Mouse (Mus musculus) spleen, adult 2 months (tissue): ENCODE measurements around the gene Tmem221. TPM values are rescaled to one million over a fixed set of nuclear protein-coding genes. Genes with fewer than 3 reads are reported as not detected.
A peak's percentile ranks its signal among the peaks of the same experiment; 100 is the strongest.

Source experiments
- DNase-seq, 2 experiments: peaks; one replicate each; pipeline versions ENCODE4 v3.0.0 to v3.0.0-alpha.2; 2012 to 2021; ENCODE audit warnings: low spot score in 2 of 2, low read depth in 1 of 2
- H3K27ac ChIP-seq: fragments of 200-500 bp; 2 replicates; pipeline ENCODE4 v1.5.1; 2012; ENCODE audit warnings: low read length, inconsistent platforms; ENCODE audit not compliant: insufficient read depth
- H3K27me3 ChIP-seq: fragments of 200-500 bp; 2 replicates; pipeline ENCODE4 v1.6.1; 2012; ENCODE audit warnings: mild to moderate bottlenecking, moderate library complexity, low read length, inconsistent platforms; ENCODE audit not compliant: control insufficient read depth, insufficient read depth
- H3K36me3 ChIP-seq: fragments of 200-500 bp; 2 replicates; pipeline ENCODE4 v1.6.1; 2012; ENCODE audit warnings: mild to moderate bottlenecking, low read length, inconsistent platforms; ENCODE audit not compliant: control insufficient read depth, insufficient read depth
- H3K4me1 ChIP-seq: fragments of 200-500 bp; 2 replicates; pipeline ENCODE4 v1.6.1; 2011; ENCODE audit warnings: inconsistent platforms; ENCODE audit not compliant: control insufficient read depth, insufficient read depth, insufficient read length
- H3K4me3 ChIP-seq: fragments of 200-500 bp; 2 replicates; pipeline ENCODE4 v1.5.1; 2011; ENCODE audit warnings: mild to moderate bottlenecking, inconsistent platforms; ENCODE audit not compliant: insufficient read depth, insufficient read length; ENCODE audit errors: extremely low read depth
- CTCF ChIP-seq: fragments of 200-500 bp; IDR thresholded peaks from 2 replicates; pipeline ENCODE4 v1.5.1; 2011; ENCODE audit warnings: mild to moderate bottlenecking, inconsistent platforms; ENCODE audit not compliant: insufficient read depth, insufficient read length, insufficient replicate concordance; ENCODE audit errors: extremely low read depth
- POLR2A ChIP-seq: fragments of 200-500 bp; IDR thresholded peaks from 2 replicates; pipeline ENCODE4 v1.6.1; 2011; ENCODE audit warnings: low read depth, low read length, inconsistent platforms
- WGBS: fragments of 180-500 bp; shearing (Covaris S2); methylation state at CpG from one replicate; pipeline ENCODE4 v1.1.7; 2018; 5-methylcytosine and 5-hydroxymethylcytosine counted together
- polyA plus RNA-seq: library from polyadenylated mRNA; depleted of rRNA; stranded (reverse); fragments of >200 nt; gene quantifications from 2 replicates; pipeline ENCODE4 v1.2.3, GENCODE M21; 2012

The Tmem221 gene
- polyA plus RNA-seq, 1 experiment, result 8.5 TPM

- H3K27me3 ChIP-seq, result no peaks in the 10 kb centered on the region
- no peaks in the 10 kb centered on the region for H3K36me3 ChIP-seq
- no peak overlapping the region for H3K27ac ChIP-seq
- WGBS, result 32% methylated on average over 14 of the region's 15 CpGs
- DNase-seq, result no peak
- no peaks in the 10 kb centered on the region for H3K4me1 ChIP-seq
- TF ChIP-seq POLR2A (no peak), CTCF (no peak)
- no peak overlapping the region for H3K4me3 ChIP-seq
These were observed 45.5 kb downstream of the Tmem221 start for GRCm38 (mm10) chr8:71513018-71513754.

- peak within 1 kb of the TSS; percentile 23; the same call in 1 of the 2 replicates for H3K4me3 ChIP-seq
- no peaks in the 10 kb centered on the region; the same call in 1 of the 2 replicates for H3K4me1 ChIP-seq
- no peaks in the 10 kb centered on the region for H3K27me3 ChIP-seq
- 6% methylated on average over 14 of the region's 14 CpGs for WGBS
- no peak for TF ChIP-seq CTCF
- no peak for TF ChIP-seq POLR2A
- no peak for DNase-seq
- no peaks in the 10 kb centered on the region for H3K36me3 ChIP-seq
- peak within 1 kb of the TSS; percentile 1; the same call in 1 of the 2 replicates for H3K27ac ChIP-seq
These were observed 47.0 kb downstream of the Tmem221 start, which contains the start of gene Plvap for GRCm38 (mm10) chr8:71511644-71512043. Gene Plvap, minus strand, starts transcription at chr8:71511752.

GRCm38 (mm10) chr8:71509316-71509715 is 49.4 kb downstream of the Tmem221 start:
- no peak for DNase-seq
- no peak for TF ChIP-seq POLR2A
- no peak for TF ChIP-seq CTCF
- Histone ChIP-seq H3K4me3 (peak overlapping the region; percentile 7; the same call in 1 of the 2 replicates), H3K27ac (0 out of 2 replicates have a peak overlapping the region, but pooled peaks have one; percentile 21), H3K4me1 (no peaks in the 10 kb centered on the region; the same call in 1 of the 2 replicates), H3K27me3 (no peaks in the 10 kb centered on the region), H3K36me3 (no peaks in the 10 kb centered on the region)
- 73% methylated on average over 2 of the region's 2 CpGs for WGBS

GRCm38 (mm10) chr8:71507589-71508104 is 51.0 kb downstream of the Tmem221 start:
- Histone ChIP-seq H3K27ac (0 out of 2 replicates have a peak overlapping the region, but pooled peaks have one; percentile 37), H3K4me3 (peak overlapping the region; percentile 39; the same call in 1 of the 2 replicates), H3K4me1 (no peaks in the 10 kb centered on the region; the same call in 1 of the 2 replicates), H3K36me3 (no peaks in the 10 kb centered on the region), H3K27me3 (no peaks in the 10 kb centered on the region)
- no peak for DNase-seq
- TF ChIP-seq CTCF (no peak), POLR2A (no peak)
- WGBS, result 2% methylated on average over 60 of the region's 61 CpGs

GRCm38 (mm10) chr8:71505979-71506378 is 52.7 kb downstream of the Tmem221 start:
- no peak overlapping the region for H3K4me3 ChIP-seq
- no peaks in the 10 kb centered on the region for H3K27me3 ChIP-seq
- no peak for DNase-seq
- 82% methylated on average over 4 of the region's 4 CpGs for WGBS
- no peak overlapping the region for H3K27ac ChIP-seq
- no peaks in the 10 kb centered on the region for H3K36me3 ChIP-seq
- no peaks in the 10 kb centered on the region; the same call in 1 of the 2 replicates for H3K4me1 ChIP-seq
- no peak for TF ChIP-seq CTCF
- no peak for TF ChIP-seq POLR2A

GRCm38 (mm10) chr8:71505326-71505725 is 53.3 kb downstream of the Tmem221 start:
- 89% methylated on average over 4 of the region's 4 CpGs for WGBS
- Histone ChIP-seq H3K27ac (no peak overlapping the region), H3K4me3 (no peak overlapping the region), H3K36me3 (no peaks in the 10 kb centered on the region), H3K27me3 (no peaks in the 10 kb centered on the region), H3K4me1 (no peaks in the 10 kb centered on the region; the same call in 1 of the 2 replicates)
- TF ChIP-seq POLR2A (no peak), CTCF (no peak)
- DNase-seq, result no peak
